Mouse (Mus musculus) cerebellum, adult 2 months (tissue): ENCODE measurements at regions not wholly inside any gene's neighbourhood (a gene's known extent, or its start where the extent isn't known, plus 50 kb on each side); places are given as distances from the start of the nearest gene placed in this dataset.

Experiments
- CTCF ChIP-seq: fragments of 200-500 bp; IDR thresholded peaks from 2 replicates; pipeline ENCODE4 v1.5.1; 2011; ENCODE audit warnings: low read depth, mild to moderate bottlenecking, control low read depth, low read length, moderate library complexity, borderline replicate concordance; ENCODE audit not compliant: insufficient read depth
- POLR2A ChIP-seq: fragments of 200-500 bp; IDR thresholded peaks from 2 replicates; pipeline ENCODE4 v1.6.1; 2011; ENCODE audit warnings: low read length, control low read depth, borderline replicate concordance; ENCODE audit not compliant: insufficient read depth

DNA sequence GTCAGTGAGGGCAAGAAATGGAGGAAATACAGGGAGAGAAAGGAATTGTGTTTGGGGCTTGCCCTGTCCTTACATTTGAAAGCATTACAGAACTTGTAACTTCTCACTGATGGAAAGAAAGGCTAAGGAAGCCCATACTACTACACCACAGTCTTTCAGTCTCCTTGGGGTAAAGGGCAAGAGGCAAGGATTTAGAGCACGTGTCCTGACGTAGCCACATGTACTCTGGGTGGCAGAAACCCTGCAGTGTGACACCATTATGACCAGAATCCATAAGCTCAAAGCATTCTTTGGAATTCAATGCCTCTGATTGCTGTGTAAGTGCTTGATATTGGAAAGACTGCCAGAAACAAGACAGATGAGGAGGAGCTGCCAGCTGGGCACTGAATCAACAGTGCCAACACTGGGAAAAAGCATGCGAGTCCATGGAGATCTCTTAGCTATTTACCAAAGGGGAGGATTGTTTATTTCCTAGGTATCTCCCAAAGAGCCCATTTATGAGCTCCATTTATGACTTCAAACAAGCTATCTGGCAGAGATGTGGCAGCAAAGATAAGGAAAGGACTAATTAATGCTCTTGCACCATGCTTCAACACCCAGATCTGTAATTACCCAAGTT, 391.2 kb upstream of the Nt5c1b start:
- TF ChIP-seq POLR2A, result no peak
- no peak for TF ChIP-seq CTCF
